Mouse (Mus musculus) erythroblast, embryonic 14.5 days (primary cell): ENCODE data around the gene Isca2.

Experiments
- GATA1 ChIP-seq: IDR thresholded peaks from 2 replicates; pipeline ENCODE4 v1.6.1; 2012; ENCODE audit warnings: low read length, inconsistent platforms, mixed read lengths
- TAL1 ChIP-seq: IDR thresholded peaks from 3 replicates; pipeline ENCODE4 v1.6.1; 2012; ENCODE audit warnings: low read length, inconsistent platforms, mixed read lengths

GRCm38 (mm10) chr12:84766113-84766735 is 6.8 kb upstream of the Isca2 start:
- TF ChIP-seq GATA1 (no peak), TAL1 (no peak)
